ENCODE assay signal across 8 mouse cellular contexts in genomic region chr6:59209299-59209707, GRCm38 (mm10). TPM values are rescaled to one million over a fixed set of nuclear protein-coding genes. Genes with fewer than 3 reads are reported as not detected.
DNase-seq lines count a peak whose midpoint lies in the region; ATAC-seq and TF ChIP-seq lines count a peak whose summit lies in the region.

No protein-coding gene starts in this region.

- DNase-seq in kidney, adult 9 months = peak; percentile 50
- DNase-seq in kidney, adult 18-20 months = no peak
- peak; percentile 18 for DNase-seq in Muller cell, postnatal 12 days (ENCODE audit: inconsistent ontology term)
- no peak for DNase-seq in lung, adult 2 months
- peak; percentile 47 for DNase-seq in retina, embryonic 14.5 days (ENCODE audit: low spot score)
- no peak for DNase-seq in urinary bladder, postnatal 14 days (ENCODE audit: low spot score)

- 15% methylated on average over 5 of the region's 5 CpGs for WGBS in intestine, postnatal 0 days
- 6% methylated on average over 5 of the region's 5 CpGs for WGBS in lung, adult 2 months

- H3K4me1 ChIP-seq in intestine, postnatal 0 days (replicated peaks; ENCODE audit: control insufficient read depth, insufficient read depth, low read length) = no peaks in the 10 kb centered on the region
- no peaks in the 10 kb centered on the region for H3K4me1 ChIP-seq in lung, adult 2 months (ENCODE audit: control insufficient read depth, insufficient read depth, low read length)

- no peak for TF ChIP-seq POLR2A in lung, adult 2 months (IDR thresholded peaks at IDR 0.05; ENCODE audit: borderline replicate concordance, extremely low read depth, low read depth, low read length)

- peak overlapping the region; percentile 81 for H3K9ac ChIP-seq in intestine, postnatal 0 days (ENCODE audit: low read depth, low read length)

- peak; percentile 55 for TF ChIP-seq CTCF in intestine, postnatal 0 days (IDR thresholded peaks at IDR 0.05; ENCODE audit: low read depth)
- no peak for TF ChIP-seq CTCF in lung, adult 2 months (IDR thresholded peaks at IDR 0.05; ENCODE audit: insufficient read depth, low read length)

- peak overlapping the region; percentile 84 for H3K4me3 ChIP-seq in intestine, postnatal 0 days (ENCODE audit: low read depth, low read length)
- peak overlapping the region; percentile 83 for H3K4me3 ChIP-seq in lung, adult 2 months (replicated peaks; ENCODE audit: extremely low read depth, low read depth, low read length)

- peak; percentile 43 for ATAC-seq in erythroid progenitor cell, adult 5-6 weeks (replicated peaks; ENCODE audit: low FRiP score, poor library complexity, severe bottlenecking)
- ATAC-seq in intestine, postnatal 0 days = peak; percentile 15; the same call in 1 of the 2 replicates

- H3K4me2 ChIP-seq in intestine, postnatal 0 days (replicated peaks; ENCODE audit: low read depth) = peak overlapping the region; percentile 70

- H3K9me3 ChIP-seq in intestine, postnatal 0 days (ENCODE audit: control insufficient read depth) = no peaks in the 10 kb centered on the region

- peak overlapping the region; percentile 90 for H3K27ac ChIP-seq in intestine, postnatal 0 days (ENCODE audit: low read depth, low read length)

- H3K27me3 ChIP-seq in intestine, postnatal 0 days (replicated peaks; ENCODE audit: control insufficient read depth, insufficient read depth, low read length) = no peaks in the 10 kb centered on the region

- H3K36me3 ChIP-seq in intestine, postnatal 0 days (ENCODE audit: control insufficient read depth, insufficient read depth) = no peaks in the 10 kb centered on the region

RNA-seq across cellular contexts. Expression of gene Tigd2, which starts 0.6 kb away (rescaled TPM):
- 2.5 and 8.3 TPM in 2 replicates for total RNA-seq in erythroid progenitor cell, adult 5-6 weeks (2015; ENCODE audit: low replicate concordance)
- 3.1 and 6.2 TPM in 2 replicates for total RNA-seq in erythroid progenitor cell, adult 5-6 weeks (2017; ENCODE audit: low replicate concordance)
- 17.2 and 19.0 TPM in 2 replicates for polyA plus RNA-seq in intestine, postnatal 0 days (2015; fragmentation: Nextera tagmentation; extraction: Ambion mirVana)
- polyA plus RNA-seq in lung, adult 2 months (2012; rRNA removed) = 3.5 and 4.0 TPM in 2 replicates

Comparison
In these comparisons a context has a peak if more than half of its experiments do, and no peak if none do; other contexts are left out.
1. DNase-seq: peak in kidney, adult 9 months (single experiment), Muller cell, postnatal 12 days (single experiment) and retina, embryonic 14.5 days (single experiment); none in kidney, adult 18-20 months (single experiment), lung, adult 2 months (single experiment) and urinary bladder, postnatal 14 days (single experiment).